Mouse (Mus musculus) hindbrain, embryonic 14.5 days (tissue): ENCODE results near the gene Heatr4. TPM values are rescaled to one million over a fixed set of nuclear protein-coding genes. Genes with fewer than 3 reads are reported as not detected.
"Not testable (repeated sequence)": the region's sequence is repeated elsewhere in the genome, so short reads cannot be mapped to it uniquely, and the experiment has no call there.

ENCODE experiments used
- ATAC-seq: fragments of 200-750 bp; cut with Nextera tagmentation; 2 replicates; pipeline ENCODE4 v1.8.0; 2017; ENCODE audit warnings: moderate number of reproducible peaks, mild to moderate bottlenecking, moderate TSS enrichment, moderate library complexity; ENCODE audit not compliant: low FRiP score
- DNase-seq: peaks from one replicate; pipeline ENCODE4 v3.0.0-alpha.2; 2015; ENCODE audit warnings: low spot score
- H3K27ac ChIP-seq: fragments of 300-500 bp; sonication (generic); 2 replicates; pipeline ENCODE4 v1.5.1; 2014; ENCODE audit warnings: mild to moderate bottlenecking, moderate library complexity
- H3K27me3 ChIP-seq: fragments of 300-500 bp; sonication (generic); 2 replicates; pipeline ENCODE4 v1.6.1; 2014; ENCODE audit warnings: mild to moderate bottlenecking, low read length, mixed read lengths; ENCODE audit not compliant: control insufficient read depth, insufficient read depth
- H3K36me3 ChIP-seq: fragments of 300-500 bp; sonication (generic); replicated peaks from 2 replicates; pipeline ENCODE4 v1.6.1; 2014; ENCODE audit not compliant: control insufficient read depth, insufficient read depth
- H3K4me1 ChIP-seq: fragments of 300-500 bp; sonication (generic); replicated peaks from 2 replicates; pipeline ENCODE4 v1.6.1; 2014; ENCODE audit warnings: antibody characterized with exemption, low read length, mixed read lengths; ENCODE audit not compliant: control insufficient read depth, insufficient read depth
- H3K4me2 ChIP-seq: fragments of 300-500 bp; sonication (generic); replicated peaks from 2 replicates; pipeline ENCODE4 v1.6.1; 2014; ENCODE audit warnings: mild to moderate bottlenecking, moderate library complexity
- H3K4me3 ChIP-seq: fragments of 300-500 bp; sonication (generic); replicated peaks from 2 replicates; pipeline ENCODE4 v1.5.1; 2014; ENCODE audit warnings: mild to moderate bottlenecking, low read length
- H3K9ac ChIP-seq: fragments of 300-500 bp; sonication (generic); 2 replicates; pipeline ENCODE4 v1.6.1; 2014
- H3K9me3 ChIP-seq: fragments of 300-500 bp; sonication (generic); 2 replicates; pipeline ENCODE4 v1.6.1; 2016; ENCODE audit warnings: low read length; ENCODE audit not compliant: control insufficient read depth
- WGBS: fragments of 180-500 bp; shearing (Covaris S2); extraction: QIAGEN DNeasy Blood & Tissue Kit; methylation state at CpG from one replicate; pipeline ENCODE4 v1.1.7; 2014; 5-methylcytosine and 5-hydroxymethylcytosine counted together
- polyA plus RNA-seq: library from polyadenylated mRNA; unstranded; fragments of >200 nt; fragmentation: Nextera tagmentation; extraction: Ambion mirVana; gene quantifications from 2 replicates; pipeline ENCODE4 v1.2.1, GENCODE M21; 2014

Gene Heatr4
- polyA plus RNA-seq, 1 experiment from 2014 or later = not detected

- not testable (repeated sequence) for ATAC-seq
Observed at GRCm38 (mm10) chr12:84022266-84022665, 37.6 kb upstream of the Heatr4 start.

GRCm38 (mm10) chr12:84020528-84020927 lies 35.9 kb upstream of the Heatr4 start:
- not testable (repeated sequence) for H3K4me1 ChIP-seq, H3K27ac ChIP-seq, H3K4me2 ChIP-seq, ATAC-seq, H3K27me3 ChIP-seq, DNase-seq, H3K4me3 ChIP-seq, H3K36me3 ChIP-seq, H3K9ac ChIP-seq, H3K9me3 ChIP-seq
- WGBS = 55% methylated on average over 7 of the region's 7 CpGs

More at GRCm38 (mm10) chr12:84022266-84022665, 37.6 kb upstream of the Heatr4 start:
- WGBS = 97% methylated on average over 4 of the region's 4 CpGs
- not testable (repeated sequence) for DNase-seq, H3K4me1 ChIP-seq, H3K36me3 ChIP-seq, H3K9me3 ChIP-seq, H3K4me2 ChIP-seq, H3K4me3 ChIP-seq, H3K27ac ChIP-seq, H3K9ac ChIP-seq, H3K27me3 ChIP-seq

- Histone ChIP-seq H3K27me3 (0 out of 2 replicates have a peak, but pooled peaks cover under 1% of the 10 kb centered on the region), H3K9ac (no peak overlapping the region), H3K4me2 (no peak overlapping the region), H3K27ac (no peak overlapping the region), H3K4me1 (peaks cover 20% of the 10 kb centered on the region), H3K4me3 (no peak overlapping the region), H3K9me3 (no peaks in the 10 kb centered on the region), H3K36me3 (no peaks in the 10 kb centered on the region; the same call in 1 of the 2 replicates)
- ATAC-seq = no peak
- no peak for DNase-seq
- 91% methylated on average over 7 of the region's 7 CpGs for WGBS
Observed at GRCm38 (mm10) chr12:84013701-84014100, 29.0 kb upstream of the Heatr4 start.

GRCm38 (mm10) chr12:84013130-84013529 lies 28.5 kb upstream of the Heatr4 start:
- 64% methylated on average over 6 of the region's 6 CpGs for WGBS
- DNase-seq = no peak

GRCm38 (mm10) chr12:84011251-84012040 lies 26.8 kb upstream of the Heatr4 start:
- H3K9ac ChIP-seq = peak overlapping the region; percentile 55
- H3K9me3 ChIP-seq = no peaks in the 10 kb centered on the region
- ATAC-seq = peak; percentile 75
- H3K27me3 ChIP-seq = 0 out of 2 replicates have a peak, but pooled peaks cover 5% of the 10 kb centered on the region
- peaks cover 22% of the 10 kb centered on the region for H3K4me1 ChIP-seq
- DNase-seq = peak; percentile 84
- H3K4me3 ChIP-seq = peak overlapping the region; percentile 40
- H3K36me3 ChIP-seq = no peaks in the 10 kb centered on the region
- 19% methylated on average over 12 of the region's 12 CpGs for WGBS
- H3K4me2 ChIP-seq = peak overlapping the region; percentile 51
- peak overlapping the region; percentile 71 for H3K27ac ChIP-seq

More at GRCm38 (mm10) chr12:84013130-84013529, 28.5 kb upstream of the Heatr4 start:
- no peak overlapping the region for H3K9ac ChIP-seq
- no peaks in the 10 kb centered on the region for H3K9me3 ChIP-seq
- H3K27ac ChIP-seq = no peak overlapping the region
- H3K4me3 ChIP-seq = no peak overlapping the region
- H3K4me1 ChIP-seq = peaks cover 22% of the 10 kb centered on the region
- ATAC-seq = no peak
- H3K4me2 ChIP-seq = peak overlapping the region; percentile 19; the same call in 1 of the 2 replicates
- no peaks in the 10 kb centered on the region; the same call in 1 of the 2 replicates for H3K36me3 ChIP-seq
- H3K27me3 ChIP-seq = 0 out of 2 replicates have a peak, but pooled peaks cover 5% of the 10 kb centered on the region

GRCm38 (mm10) chr12:84010201-84010600 lies 25.5 kb upstream of the Heatr4 start:
- H3K27me3 ChIP-seq = 0 out of 2 replicates have a peak, but pooled peaks cover 5% of the 10 kb centered on the region
- no peaks in the 10 kb centered on the region for H3K9me3 ChIP-seq
- 59% methylated on average over 3 of the region's 3 CpGs for WGBS
- H3K27ac ChIP-seq = peak overlapping the region; percentile 63
- H3K4me3 ChIP-seq = peak overlapping the region; percentile 40
- peaks cover 22% of the 10 kb centered on the region for H3K4me1 ChIP-seq
- ATAC-seq = no peak
- H3K36me3 ChIP-seq = no peaks in the 10 kb centered on the region
- DNase-seq = no peak
- peak overlapping the region; percentile 55; the same call in 1 of the 2 replicates for H3K9ac ChIP-seq
- H3K4me2 ChIP-seq = peak overlapping the region; percentile 51

GRCm38 (mm10) chr12:84009171-84009965 lies 24.7 kb upstream of the Heatr4 start, which contains the start of gene Acot1:
TSS of gene Acot1 (plus strand) at chr12:84009490.
- Histone ChIP-seq H3K27ac (peak within 1 kb of the TSS; percentile 63), H3K9ac (peak within 1 kb of the TSS; percentile 55), H3K4me3 (peak within 1 kb of the TSS; percentile 40), H3K4me2 (peak within 1 kb of the TSS; percentile 51), H3K4me1 (peaks cover 22% of the 10 kb centered on the region)
- WGBS = under 1% methylated on average over 49 of the region's 70 CpGs
- DNase-seq = peak; percentile 69
- not testable (repeated sequence) for H3K9me3 ChIP-seq, H3K36me3 ChIP-seq, H3K27me3 ChIP-seq
- peak; percentile 93 for ATAC-seq

- peak overlapping the region; percentile 51 for H3K4me2 ChIP-seq
- no peak for DNase-seq
- H3K9me3 ChIP-seq = no peaks in the 10 kb centered on the region
- H3K27ac ChIP-seq = peak overlapping the region; percentile 63
- 37% methylated on average over 8 of the region's 8 CpGs for WGBS
- H3K27me3 ChIP-seq = 0 out of 2 replicates have a peak, but pooled peaks cover 5% of the 10 kb centered on the region
- peak overlapping the region; percentile 40 for H3K4me3 ChIP-seq
- peaks cover 22% of the 10 kb centered on the region for H3K4me1 ChIP-seq
- no peaks in the 10 kb centered on the region for H3K36me3 ChIP-seq
- peak overlapping the region; percentile 55; the same call in 1 of the 2 replicates for H3K9ac ChIP-seq
- no peak for ATAC-seq
Observed at GRCm38 (mm10) chr12:84008729-84009128, 24.1 kb upstream of the Heatr4 start.

- 84% methylated on average over 12 of the region's 12 CpGs for WGBS
- Histone ChIP-seq H3K9ac (no peak overlapping the region), H3K4me2 (peak overlapping the region; percentile 51; the same call in 1 of the 2 replicates), H3K27ac (peak overlapping the region; percentile 63), H3K27me3 (0 out of 2 replicates have a peak, but pooled peaks cover 5% of the 10 kb centered on the region), H3K9me3 (no peaks in the 10 kb centered on the region), H3K4me3 (no peak overlapping the region), H3K36me3 (no peaks in the 10 kb centered on the region), H3K4me1 (peaks cover 22% of the 10 kb centered on the region)
- ATAC-seq (no peak), DNase-seq (no peak)
Observed at GRCm38 (mm10) chr12:84008251-84008650, 23.6 kb upstream of the Heatr4 start.
